Mouse (Mus musculus): Measurements from ENCODE around the gene Pik3ip1. TPM values are rescaled to one million over a fixed set of nuclear protein-coding genes. Genes with fewer than 3 reads are reported as not detected.

Gene Pik3ip1
- polyA plus RNA-seq, 1 experiment from 2014 or later: 34.4 TPM

DNA sequence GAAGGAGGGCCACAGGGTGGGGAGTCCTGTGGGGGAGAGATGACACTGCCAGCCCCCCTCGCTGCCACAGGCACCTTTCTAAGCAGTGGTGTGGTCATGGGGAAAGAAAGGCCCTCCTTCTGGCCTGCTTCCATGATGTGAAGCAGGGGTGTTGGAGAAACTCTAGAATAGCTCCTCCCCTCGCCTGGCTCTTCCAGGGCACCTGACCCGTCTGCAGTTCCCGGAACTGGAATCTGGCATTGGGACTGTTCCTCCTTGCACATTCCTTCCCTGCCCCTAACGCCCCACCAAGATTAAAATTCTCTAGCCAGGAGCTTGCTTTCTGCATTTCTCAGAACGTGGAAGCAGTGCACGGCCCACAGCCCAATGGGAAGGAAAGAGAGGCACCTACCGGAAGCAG is 62.3 kb downstream of the Pik3ip1 start:
- no peak overlapping the region for H3K9ac ChIP-seq (replicated peaks)
- WGBS: 85% methylated on average over 8 of the region's 8 CpGs
- no peak overlapping the region for H3K27ac ChIP-seq (replicated peaks)
- H3K4me1 ChIP-seq: peaks cover 14% of the 10 kb centered on the region
- no peak overlapping the region for H3K4me3 ChIP-seq
- no peaks in the 10 kb centered on the region for H3K36me3 ChIP-seq
- H3K27me3 ChIP-seq: no peaks in the 10 kb centered on the region
- H3K9me3 ChIP-seq: no peaks in the 10 kb centered on the region
- H3K4me2 ChIP-seq (replicated peaks): no peak overlapping the region
- no peak for ATAC-seq (replicated peaks)

Other genes starting within 250 kb of the Pik3ip1 start
- gene Sfi1, start 136.9 kb upstream of the Pik3ip1 start, polyA plus RNA-seq (2015; fragmentation: Nextera tagmentation; extraction: Ambion mirVana): 16.2 and 16.4 TPM in 2 replicates
- 46.2 and 54.3 TPM in 2 replicates for gene Eif4enif1, start 128.0 kb upstream of the Pik3ip1 start, polyA plus RNA-seq (2015; fragmentation: Nextera tagmentation; extraction: Ambion mirVana)
- 249 and 257 TPM in 2 replicates for gene Drg1, start 64.0 kb upstream of the Pik3ip1 start, polyA plus RNA-seq (2015; fragmentation: Nextera tagmentation; extraction: Ambion mirVana)
- gene Patz1, start 41.5 kb upstream of the Pik3ip1 start, polyA plus RNA-seq (2015; fragmentation: Nextera tagmentation; extraction: Ambion mirVana): 63.5 and 66.2 TPM in 2 replicates
- 98.1 and 103 TPM in 2 replicates for gene Limk2, start 78.8 kb downstream of the Pik3ip1 start, polyA plus RNA-seq (2015; fragmentation: Nextera tagmentation; extraction: Ambion mirVana)
- gene Rnf185, start 122.0 kb downstream of the Pik3ip1 start, polyA plus RNA-seq (2015; fragmentation: Nextera tagmentation; extraction: Ambion mirVana): 39.8 and 41.6 TPM in 2 replicates
- gene Pla2g3, start 157.9 kb downstream of the Pik3ip1 start, polyA plus RNA-seq (2015; fragmentation: Nextera tagmentation; extraction: Ambion mirVana): 0.39 and 0.72 TPM in 2 replicates
- 1.8 and 2.7 TPM in 2 replicates for gene Inpp5j, start 174.4 kb downstream of the Pik3ip1 start, polyA plus RNA-seq (2015; fragmentation: Nextera tagmentation; extraction: Ambion mirVana)
- gene Selenom, start 184.3 kb downstream of the Pik3ip1 start, polyA plus RNA-seq (2015; fragmentation: Nextera tagmentation; extraction: Ambion mirVana): 41.6 and 44.2 TPM in 2 replicates
- 17.7 and 18.5 TPM in 2 replicates for gene Smtn, start 210.2 kb downstream of the Pik3ip1 start, polyA plus RNA-seq (2015; fragmentation: Nextera tagmentation; extraction: Ambion mirVana)

All from forebrain, embryonic 15.5 days (tissue).